Mouse (Mus musculus) layer of hippocampus, postnatal 14 days (tissue): ENCODE results near the gene Zfp638. TPM values are rescaled to one million over a fixed set of nuclear protein-coding genes. Genes with fewer than 3 reads are reported as not detected.
"Not testable (repeated sequence)": the region's sequence is repeated elsewhere in the genome, so short reads cannot be mapped to it uniquely, and the experiment has no call there.

ENCODE experiments used
- DNase-seq, 2 experiments: peaks; one replicate each; pipeline ENCODE4 v3.0.0; 2021 to 2022; ENCODE audit warnings: low spot score in 2 of 2, mixed read lengths in 1 of 2
- long read RNA-seq, 2 experiments: library from polyadenylated mRNA; stranded (forward); transcript quantifications; one replicate each; pipeline ENCODE4 v2.0.0; 2021
- total RNA-seq, 2 experiments: library from RNA; stranded (reverse); gene quantifications; 2 replicates each; pipeline ENCODE4 v1.2.3; 2021

Zfp638 gene
- total RNA-seq: 100 to 1,000 TPM; 121 to 131 TPM
- long read RNA-seq, experiment 1, full-length matches to known transcripts: 11 of 34 reads
- long read RNA-seq, experiment 1, partial matches to known transcripts: 2 of 34 reads
- long read RNA-seq, experiment 1, other reads (novel, unspliced or antisense): 21 of 34 reads
- long read RNA-seq, experiment 2, full-length matches to known transcripts: 2 of 23 reads
- long read RNA-seq, experiment 2, partial matches to known transcripts: 3 of 23 reads
- long read RNA-seq, experiment 2, other reads (novel, unspliced or antisense): 18 of 23 reads

- DNase-seq: peak; percentile 93 to 95
These were observed at the start of gene Zfp638 for GRCm38 (mm10) chr6:83866954-83867597. TSS of gene Zfp638 (plus strand) at chr6:83867109.

GRCm38 (mm10) chr6:83818996-83819395 is 47.9 kb upstream of the Zfp638 start:
- no peak for DNase-seq

- DNase-seq: no peak
These were observed 46.0 kb upstream of the Zfp638 start for GRCm38 (mm10) chr6:83820727-83821515.

- no peak for DNase-seq
These were observed 45.1 kb upstream of the Zfp638 start for GRCm38 (mm10) chr6:83821856-83822255.

- DNase-seq: peak in 1 of 2 experiments; percentile 24
These were observed 35.8 kb upstream of the Zfp638 start for GRCm38 (mm10) chr6:83830941-83831605.

- peak; percentile 96 to 99 for DNase-seq
These were observed 35.2 kb upstream of the Zfp638 start, which contains the start of gene Paip2b for GRCm38 (mm10) chr6:83831606-83832123. TSS of gene Paip2b (minus strand) at chr6:83831741.

- DNase-seq: not testable (repeated sequence)
These were observed 34.5 kb upstream of the Zfp638 start for GRCm38 (mm10) chr6:83832393-83832792.

GRCm38 (mm10) chr6:83836826-83837225 is 30.1 kb upstream of the Zfp638 start:
- no peak for DNase-seq

- no peak for DNase-seq
These were observed 28.9 kb upstream of the Zfp638 start for GRCm38 (mm10) chr6:83838046-83838445.

GRCm38 (mm10) chr6:83840086-83840485 is 26.8 kb upstream of the Zfp638 start:
- no peak for DNase-seq

GRCm38 (mm10) chr6:83844913-83845312 is 22.0 kb upstream of the Zfp638 start:
- DNase-seq: no peak

GRCm38 (mm10) chr6:83846141-83846540 is 20.8 kb upstream of the Zfp638 start:
- DNase-seq: no peak

- no peak for DNase-seq
These were observed 17.5 kb upstream of the Zfp638 start for GRCm38 (mm10) chr6:83849446-83849845.

- DNase-seq: peak in 1 of 2 experiments; percentile 13
These were observed 9.4 kb upstream of the Zfp638 start for GRCm38 (mm10) chr6:83857476-83857875.

- no peak for DNase-seq
These were observed 6.9 kb upstream of the Zfp638 start for GRCm38 (mm10) chr6:83860033-83860432.

GRCm38 (mm10) chr6:83863538-83863937 is 3.4 kb upstream of the Zfp638 start:
- DNase-seq: no peak

- DNase-seq: no peak
These were observed 486 bp upstream of the Zfp638 start for GRCm38 (mm10) chr6:83866423-83866822.

GRCm38 (mm10) chr6:83867598-83868585 is 983 bp downstream of the Zfp638 start:
- peak; percentile 41 to 42 for DNase-seq

- peak; percentile 28 to 64 for DNase-seq
These were observed 12.9 kb downstream of the Zfp638 start for GRCm38 (mm10) chr6:83879815-83880214.

- no peak for DNase-seq
These were observed 19.9 kb downstream of the Zfp638 start for GRCm38 (mm10) chr6:83886789-83887188.
